Mouse (Mus musculus) ES-E14 (cell line): ENCODE results near the gene Kirrel3. TPM values are rescaled to one million over a fixed set of nuclear protein-coding genes. Genes with fewer than 3 reads are reported as not detected.

Source experiments
- DNase-seq: peaks from one replicate; pipeline ENCODE4 v3.0.0-alpha.2; 2013; ENCODE audit warnings: low read depth, low spot score
- H3K27ac ChIP-seq: 2 replicates; pipeline ENCODE4 v1.5.1; 2012; ENCODE audit warnings: low read depth, mild to moderate bottlenecking, low read length, moderate library complexity, mixed read lengths; ENCODE audit not compliant: poor library complexity, insufficient read depth, severe bottlenecking
- H3K36me3 ChIP-seq: 2 replicates; pipeline ENCODE4 v1.6.1; 2012; ENCODE audit warnings: mild to moderate bottlenecking, low read length, moderate library complexity, mixed read lengths; ENCODE audit not compliant: control insufficient read depth, poor library complexity, insufficient read depth, severe bottlenecking
- H3K4me1 ChIP-seq, 2 experiments: fragments of 150-350 bp in 1 of 2; sonication (generic) in 1 of 2; 2 replicates each; pipeline ENCODE4 v1.6.1; 2012; ENCODE audit warnings: low read length in 2 of 2, mild to moderate bottlenecking in 1 of 2, mixed read lengths in 1 of 2; ENCODE audit not compliant: control insufficient read depth in 2 of 2, insufficient read depth in 2 of 2, poor library complexity in 1 of 2
- H3K4me3 ChIP-seq, 2 experiments: fragments of 150-350 bp in 1 of 2; sonication (generic) in 1 of 2; 2 replicates each; pipeline ENCODE4 v1.5.1; 2012; ENCODE audit warnings: low read length in 2 of 2, low read depth in 1 of 2, mild to moderate bottlenecking in 1 of 2, mixed read lengths in 1 of 2; ENCODE audit not compliant: insufficient read depth in 1 of 2, poor library complexity in 1 of 2, severe bottlenecking in 1 of 2
- H3K9ac ChIP-seq: 2 replicates; pipeline ENCODE4 v1.6.1; 2012; ENCODE audit warnings: low read depth, mild to moderate bottlenecking, low read length, mixed read lengths; ENCODE audit not compliant: poor library complexity, insufficient read depth, severe bottlenecking
- H3K9me3 ChIP-seq: fragments of 150-350 bp; sonication (generic); 2 replicates; pipeline ENCODE4 v1.6.1; 2012; ENCODE audit warnings: low read depth, mild to moderate bottlenecking, low read length; ENCODE audit not compliant: control insufficient read depth, insufficient read depth
- CHD2 ChIP-seq: IDR thresholded peaks from 2 replicates; pipeline ENCODE4 v1.6.1; 2014; ENCODE audit warnings: mild to moderate bottlenecking, low read depth, low read length, inconsistent platforms
- HCFC1 ChIP-seq: IDR thresholded peaks from 2 replicates; pipeline ENCODE4 v1.6.1; 2012; ENCODE audit warnings: low read length, inconsistent platforms, borderline replicate concordance; ENCODE audit not compliant: insufficient read depth
- MAFK ChIP-seq: IDR thresholded peaks from 2 replicates; pipeline ENCODE4 v1.6.1; 2014; ENCODE audit warnings: mild to moderate bottlenecking, low read depth, low read length, inconsistent platforms; ENCODE audit not compliant: insufficient read depth
- ZC3H11A ChIP-seq: IDR thresholded peaks from 2 replicates; pipeline ENCODE4 v1.6.1; 2012; ENCODE audit warnings: low read depth, mild to moderate bottlenecking, inconsistent platforms, low read length, borderline replicate concordance
- ZNF384 ChIP-seq: IDR thresholded peaks from 2 replicates; pipeline ENCODE4 v1.6.1; 2012; ENCODE audit warnings: low read depth, low read length, inconsistent platforms
- in situ Hi-C, 2 experiments: fragments of 600-800 bp; cut with MboI; formaldehyde crosslinking; loops; one replicate each; pipeline ENCODE4 v1.15.1; 2025; ENCODE audit warnings: low sequenced_read_pairs in 2 of 2, inconsistent platforms in 1 of 2; ENCODE audit not compliant: unreplicated experiment in 2 of 2
- total RNA-seq: library from RNA; depleted of rRNA; stranded (reverse); fragments of 300-350 nt; gene quantifications from 2 replicates; pipeline ENCODE4 v1.2.3, GENCODE M21; 2012

The Kirrel3 gene
- total RNA-seq, 1 experiment, result 0.67 TPM

DNA sequence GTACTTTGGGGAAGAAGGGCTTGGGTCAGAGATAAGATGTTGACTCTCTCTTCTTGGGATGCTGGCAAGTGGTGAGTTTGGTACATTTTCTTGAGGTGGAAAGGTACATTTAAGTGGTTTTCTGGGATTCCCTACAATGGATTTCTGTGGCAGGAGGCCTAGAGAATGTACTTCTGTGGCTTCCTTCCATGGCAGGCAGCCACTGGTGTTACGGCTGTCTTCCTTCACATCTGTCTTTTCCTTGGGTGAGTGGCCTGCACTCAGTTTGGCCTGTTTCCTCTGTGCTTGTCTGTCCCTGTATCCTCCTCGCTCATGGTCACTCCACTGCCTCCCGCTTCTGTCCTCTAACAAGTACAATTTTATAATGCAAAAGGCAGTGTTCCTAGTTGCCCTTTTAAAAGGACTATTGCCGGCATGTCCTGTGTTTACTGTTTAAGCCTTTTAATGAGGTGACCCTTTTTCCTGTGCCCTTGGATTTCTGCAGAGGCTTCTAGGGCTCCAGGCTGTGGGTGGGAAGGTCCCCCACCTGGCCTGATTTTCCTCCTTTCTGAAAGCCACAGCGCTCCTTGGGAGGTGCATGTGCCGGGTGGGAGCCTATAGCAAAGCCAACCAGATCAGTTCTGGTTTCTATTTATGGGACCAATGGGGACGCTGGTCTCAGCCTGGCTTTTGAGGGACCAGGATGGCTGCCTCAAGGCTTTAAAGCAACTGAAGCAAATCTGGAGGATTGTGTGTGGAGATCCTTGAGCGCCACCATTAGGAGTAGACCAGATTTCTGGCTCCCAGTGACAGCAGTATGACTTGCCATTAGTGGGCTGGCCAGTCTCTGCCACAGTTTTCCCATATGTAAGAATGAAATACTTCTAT lies 491.1 kb downstream of the Kirrel3 start:
- no peak overlapping the region for H3K4me3 ChIP-seq
- no peak overlapping the region for H3K9ac ChIP-seq
- no peaks in the 10 kb centered on the region for H3K9me3 ChIP-seq
- H3K27ac ChIP-seq, result no peak overlapping the region
- H3K4me1 ChIP-seq, result 0 out of 4 replicates have a peak, but pooled peaks cover 0 to 2% of the 10 kb centered on the region in 2 experiments
- DNase-seq, result no peak
- TF ChIP-seq ZC3H11A, result no peak
- no peak for TF ChIP-seq CHD2
- TF ChIP-seq HCFC1, result no peak
- TF ChIP-seq ZNF384, result no peak
- no peak for TF ChIP-seq MAFK
- in situ Hi-C loops, result no loop called here
- H3K36me3 ChIP-seq, result no peaks in the 10 kb centered on the region

DNA sequence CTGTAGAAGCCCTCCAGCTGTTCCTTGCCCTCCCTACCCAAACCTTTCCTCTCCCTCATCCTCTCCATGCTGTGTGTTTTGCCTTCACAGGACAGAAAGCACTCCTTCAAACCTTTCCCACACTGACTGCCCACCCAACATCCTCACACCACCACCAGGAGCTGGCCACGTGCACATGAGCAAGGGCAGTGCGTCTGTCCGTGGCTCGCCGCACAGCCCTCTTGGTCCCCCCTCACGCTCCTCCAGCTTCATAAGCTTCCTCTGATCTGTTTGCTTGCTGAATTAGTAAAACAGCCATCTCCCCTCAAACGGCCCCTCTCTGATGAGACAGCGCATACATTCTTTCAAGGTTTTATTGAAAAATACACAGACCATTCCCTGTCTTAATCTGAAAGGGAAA lies 492.0 kb downstream of the Kirrel3 start:
- DNase-seq, result no peak
- H3K36me3 ChIP-seq, result no peaks in the 10 kb centered on the region
- H3K4me3 ChIP-seq, result no peak overlapping the region
- 0 out of 4 replicates have a peak, but pooled peaks cover 0 to 2% of the 10 kb centered on the region in 2 experiments for H3K4me1 ChIP-seq
- no peak for TF ChIP-seq MAFK
- no peak for TF ChIP-seq CHD2
- no peak for TF ChIP-seq ZC3H11A
- TF ChIP-seq HCFC1, result no peak
- no peak for TF ChIP-seq ZNF384
- no peak overlapping the region for H3K9ac ChIP-seq
- no peak overlapping the region for H3K27ac ChIP-seq
- H3K9me3 ChIP-seq, result no peaks in the 10 kb centered on the region
- in situ Hi-C loops, result no loop called here

DNA sequence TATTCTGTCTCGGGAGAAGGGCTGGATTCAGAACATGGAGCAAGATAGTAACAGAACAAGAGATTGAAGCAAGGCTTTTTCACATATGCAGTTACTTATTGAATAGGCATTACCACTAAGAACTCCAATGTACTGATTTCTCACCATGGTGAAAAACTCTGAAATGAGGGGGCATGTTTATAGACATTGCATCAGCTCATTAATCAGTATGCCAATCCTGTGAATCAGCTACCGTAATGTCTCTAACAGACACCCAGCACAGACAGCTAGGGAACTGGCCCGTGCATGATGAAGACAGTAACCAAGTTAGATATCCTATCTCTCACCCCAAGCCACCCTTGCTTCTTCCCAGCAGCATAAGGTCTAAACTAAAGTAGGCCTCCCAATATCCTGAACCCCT lies 492.5 kb downstream of the Kirrel3 start:
- TF ChIP-seq ZC3H11A (no peak), ZNF384 (no peak), CHD2 (no peak), HCFC1 (no peak), MAFK (no peak)
- Histone ChIP-seq H3K4me1 (0 out of 4 replicates have a peak, but pooled peaks cover 0 to 2% of the 10 kb centered on the region in 2 experiments), H3K36me3 (no peaks in the 10 kb centered on the region), H3K4me3 (no peak overlapping the region), H3K27ac (no peak overlapping the region), H3K9ac (no peak overlapping the region), H3K9me3 (no peaks in the 10 kb centered on the region)
- in situ Hi-C loops, result no loop called here
- DNase-seq, result no peak

DNA sequence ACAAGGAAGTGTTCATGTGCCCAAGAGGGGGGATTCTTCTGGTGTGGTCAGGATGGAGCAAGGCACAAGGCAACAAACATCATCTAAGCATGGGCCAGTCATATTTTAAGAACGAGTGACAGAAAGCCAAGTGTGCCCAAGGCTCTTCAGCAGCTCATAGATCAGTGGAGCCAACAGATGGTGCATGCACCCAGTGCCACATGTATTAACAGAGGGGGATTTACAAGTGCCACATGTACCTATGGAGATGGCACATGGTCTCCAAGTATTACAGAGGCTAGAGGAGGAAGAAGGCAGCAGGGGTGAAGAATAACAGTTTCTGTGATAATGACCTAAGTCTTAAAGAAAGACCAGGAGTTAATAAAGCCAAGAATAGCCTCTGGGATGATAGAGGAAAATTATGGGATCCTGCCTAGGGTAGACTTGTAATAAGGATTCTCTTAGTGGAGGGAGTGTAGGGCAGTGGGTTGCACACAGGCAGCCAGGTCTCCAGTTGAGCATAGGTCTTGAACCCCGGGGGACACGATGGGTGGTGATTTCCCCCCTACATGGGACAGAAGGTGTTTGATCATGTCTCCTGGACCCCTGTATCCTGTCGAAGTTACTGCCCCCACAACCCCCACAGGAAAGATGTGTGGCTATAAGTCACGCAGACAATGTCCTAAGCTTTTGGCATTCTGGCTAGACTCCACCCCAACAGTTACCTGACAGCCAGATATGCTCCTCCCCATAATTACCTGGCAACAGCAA lies 495.0 kb downstream of the Kirrel3 start:
- no peak for DNase-seq
- in situ Hi-C loops, result no loop called here
- no peaks in the 10 kb centered on the region for H3K9me3 ChIP-seq

More for the DNA sequence above, 495.0 kb downstream of the Kirrel3 start:
- Histone ChIP-seq H3K36me3 (no peaks in the 10 kb centered on the region), H3K4me1 (no peaks in the 10 kb centered on the region), H3K27ac (no peak overlapping the region), H3K9ac (no peak overlapping the region), H3K4me3 (no peak overlapping the region)
- no peak for TF ChIP-seq MAFK
- no peak for TF ChIP-seq HCFC1
- TF ChIP-seq CHD2, result no peak
- TF ChIP-seq ZNF384, result no peak
- no peak for TF ChIP-seq ZC3H11A
